Mouse (Mus musculus): Measurements from ENCODE around the gene Ccdc163.

The Ccdc163 gene

GRCm38 (mm10) chr4:116703804-116704203, 4.5 kb upstream of the Ccdc163 start:
- DNase-seq (ENCODE audit: low spot score): no peak

DNA sequence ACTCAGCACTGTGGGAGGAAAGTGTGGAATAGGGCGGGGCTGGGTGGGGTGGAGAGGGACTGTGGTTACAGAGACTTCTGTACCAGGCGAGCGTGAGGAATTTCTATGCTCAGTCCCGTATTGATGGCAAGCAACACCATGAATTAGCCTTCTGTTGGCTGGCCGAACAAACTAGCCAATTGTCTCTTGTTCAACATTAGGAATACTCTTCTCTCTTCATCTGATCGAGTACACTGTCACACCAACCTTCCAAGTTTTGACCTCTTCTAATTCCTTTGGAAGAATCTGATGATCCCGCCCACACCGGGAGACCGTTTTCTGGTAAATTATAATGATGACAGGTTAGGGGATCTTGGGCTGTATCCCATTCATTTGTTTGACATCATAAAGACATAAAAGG, 643 bp upstream of the Ccdc163 start:
- DNase-seq (ENCODE audit: low spot score): no peak

DNA sequence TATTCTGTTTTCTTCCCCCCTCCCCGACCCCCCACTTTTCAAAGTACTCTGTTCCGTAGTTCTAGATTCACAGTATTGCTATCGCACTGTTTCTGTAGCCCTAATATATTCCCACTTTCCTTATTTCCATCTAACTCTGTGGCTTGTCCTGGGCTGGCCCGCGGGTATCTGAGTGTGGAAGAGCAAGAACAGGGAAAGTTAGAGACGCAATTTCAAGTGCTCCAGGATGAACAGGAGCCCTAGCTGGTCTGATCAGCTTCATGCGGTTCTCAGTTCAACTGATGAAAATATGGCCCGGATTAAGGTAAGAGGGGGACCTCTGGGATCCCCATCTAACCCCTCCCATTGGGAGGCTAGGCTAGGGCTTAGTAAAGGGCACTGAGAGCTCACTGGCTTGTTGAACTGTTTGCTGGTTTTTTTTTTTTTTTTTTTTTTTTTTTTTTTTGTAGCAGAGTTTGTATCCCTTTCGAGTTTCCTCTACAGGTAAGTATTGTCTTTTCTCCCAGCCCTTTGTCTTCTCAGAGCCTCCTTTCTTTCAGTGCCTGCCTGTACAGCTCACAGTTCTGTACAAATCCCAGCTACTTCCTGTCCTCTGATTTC, 582 bp downstream of the Ccdc163 start:
- DNase-seq (ENCODE audit: low spot score): no peak

- no peak for DNase-seq (ENCODE audit: low spot score)
Measured at GRCm38 (mm10) chr4:116710154-116710553, 1.8 kb downstream of the Ccdc163 start.

GRCm38 (mm10) chr4:116712536-116712935, 4.2 kb downstream of the Ccdc163 start:
- DNase-seq (ENCODE audit: low spot score): no peak

DNA sequence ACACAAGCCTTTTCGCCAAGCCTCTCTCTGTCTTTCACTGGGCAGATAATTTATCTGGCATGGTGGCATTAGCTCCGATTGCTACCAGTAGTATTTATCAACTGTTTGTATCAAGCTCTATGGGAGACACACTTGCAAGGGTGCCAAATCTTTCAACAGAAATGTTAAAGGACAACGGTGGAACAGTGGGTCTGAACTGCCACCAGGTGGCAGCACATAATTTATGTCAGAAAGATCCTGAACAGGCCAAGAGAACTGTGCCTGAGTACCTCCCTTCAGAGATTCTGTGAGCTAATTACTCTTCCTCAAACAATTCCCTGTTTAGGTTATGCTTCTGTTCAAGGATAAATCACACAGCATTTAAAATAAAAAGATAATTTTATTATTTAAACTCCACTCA, 11.1 kb downstream of the Ccdc163 start:
- peak; percentile 68 for DNase-seq (ENCODE audit: low spot score)

DNA sequence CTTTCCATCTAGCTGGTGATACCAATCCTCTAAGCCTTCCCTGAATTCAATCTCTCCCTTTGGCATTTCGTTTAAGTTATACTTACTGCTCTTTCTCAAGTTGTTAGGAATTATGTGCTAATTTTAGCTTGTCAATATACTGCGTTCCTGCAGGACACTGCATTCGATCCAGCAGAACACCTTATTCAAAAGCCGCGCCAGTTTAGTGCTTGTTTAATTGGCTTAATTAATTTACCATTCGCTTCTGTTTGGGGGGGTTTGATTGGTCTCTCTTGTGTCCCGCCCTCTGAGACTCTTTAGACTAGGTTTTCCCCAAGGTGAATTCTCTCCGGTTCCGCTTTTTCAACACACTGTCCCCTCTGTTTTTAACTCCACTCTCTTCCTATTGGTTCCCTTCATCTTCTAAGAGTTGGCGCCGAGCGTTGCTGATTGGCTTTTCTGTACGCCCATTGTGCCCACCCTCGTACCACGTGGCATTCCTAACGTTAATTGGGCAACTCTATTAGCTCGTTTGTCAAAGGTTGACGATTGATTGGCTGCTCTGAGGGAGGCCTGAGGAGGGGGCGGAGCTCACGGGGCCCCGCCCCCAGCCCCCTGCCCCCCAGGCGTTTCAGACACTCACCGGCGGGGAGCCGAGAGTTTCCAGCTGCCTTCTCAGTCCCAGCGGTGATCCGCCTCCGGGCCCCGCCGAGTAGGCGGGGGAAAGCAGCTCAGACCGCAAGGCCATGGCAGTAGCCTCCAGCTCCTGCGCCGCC, 12.2 kb downstream of the Ccdc163 start, which contains the start of gene Tesk2:
Tesk2 (plus strand) TSS at position 606 of the 755 bp plus-strand sequence.
- peak; percentile 97 for DNase-seq (ENCODE audit: low spot score)

DNA sequence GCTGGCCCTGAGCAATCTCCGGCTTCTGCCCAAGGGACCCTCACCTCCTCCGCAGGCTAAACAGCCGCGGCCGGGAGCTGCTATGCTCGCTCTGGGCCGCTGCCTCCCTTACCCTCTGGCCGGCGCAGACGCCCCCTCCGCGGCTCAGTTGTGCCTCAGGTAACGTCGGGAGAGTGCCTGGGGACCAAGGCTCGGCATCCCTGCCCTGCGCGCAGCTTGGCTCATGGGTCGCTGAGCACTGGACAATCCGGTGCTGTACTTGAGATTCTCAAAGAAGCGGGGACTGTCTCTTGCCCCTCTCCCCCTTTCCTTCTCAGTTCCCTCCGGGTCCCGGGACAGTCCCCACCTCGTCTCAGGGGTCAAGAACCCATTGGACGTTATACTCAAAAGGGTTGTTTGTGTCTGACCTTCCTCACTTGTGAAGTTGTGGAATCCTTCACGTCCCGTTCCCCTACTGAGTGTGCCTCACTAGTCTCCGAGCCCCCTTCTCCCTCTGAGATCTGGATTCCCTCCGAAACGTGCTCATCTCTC, 12.9 kb downstream of the Ccdc163 start:
- DNase-seq (ENCODE audit: low spot score): no peak

DNA sequence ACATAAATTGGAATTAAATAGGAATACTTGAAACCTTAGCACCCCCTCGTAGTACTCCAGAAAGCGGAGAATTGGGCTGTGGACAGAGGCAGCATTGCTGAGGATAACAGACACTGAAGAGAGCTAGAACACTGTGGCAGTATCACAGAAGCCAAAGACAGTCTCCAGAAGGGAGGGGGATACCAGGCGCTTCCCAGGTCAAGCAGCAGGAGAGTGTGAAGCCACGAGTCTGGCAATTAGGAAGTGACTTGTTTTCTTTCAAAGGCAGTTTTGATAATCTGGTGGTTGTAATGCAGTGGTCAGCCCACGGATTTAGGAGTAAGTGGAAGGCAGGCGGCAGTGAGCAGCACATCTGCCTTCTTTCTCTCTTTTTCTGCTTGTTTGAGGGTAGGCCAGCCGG, 13.9 kb downstream of the Ccdc163 start:
- DNase-seq (ENCODE audit: low spot score): no peak

GRCm38 (mm10) chr4:116725444-116725843, 17.1 kb downstream of the Ccdc163 start:
- no peak for DNase-seq (ENCODE audit: low spot score)

GRCm38 (mm10) chr4:116727401-116727800, 19.1 kb downstream of the Ccdc163 start:
- no peak for DNase-seq (ENCODE audit: low spot score)

DNA sequence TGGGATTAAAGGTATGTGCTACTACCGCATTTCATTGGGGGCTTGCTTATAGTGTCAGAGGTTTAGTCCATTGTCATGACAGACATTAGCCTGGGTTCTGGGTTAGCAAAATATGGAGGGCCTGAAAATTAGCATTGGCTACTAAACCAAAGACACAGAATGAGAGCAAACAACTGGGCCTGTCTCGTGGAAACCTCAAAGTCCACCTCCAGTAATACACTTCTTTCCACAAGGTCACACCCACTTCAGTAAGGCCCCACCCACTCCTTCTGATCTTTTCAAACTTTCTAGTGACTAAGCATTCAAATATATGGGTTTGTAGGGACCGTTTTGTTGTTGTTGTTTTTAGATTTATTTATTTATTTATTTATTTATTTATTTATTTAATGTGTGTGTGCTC, 21.2 kb downstream of the Ccdc163 start:
- DNase-seq (ENCODE audit: low spot score): no peak

- no peak for DNase-seq (ENCODE audit: low spot score)
Measured at GRCm38 (mm10) chr4:116731077-116731476, 22.8 kb downstream of the Ccdc163 start.

DNA sequence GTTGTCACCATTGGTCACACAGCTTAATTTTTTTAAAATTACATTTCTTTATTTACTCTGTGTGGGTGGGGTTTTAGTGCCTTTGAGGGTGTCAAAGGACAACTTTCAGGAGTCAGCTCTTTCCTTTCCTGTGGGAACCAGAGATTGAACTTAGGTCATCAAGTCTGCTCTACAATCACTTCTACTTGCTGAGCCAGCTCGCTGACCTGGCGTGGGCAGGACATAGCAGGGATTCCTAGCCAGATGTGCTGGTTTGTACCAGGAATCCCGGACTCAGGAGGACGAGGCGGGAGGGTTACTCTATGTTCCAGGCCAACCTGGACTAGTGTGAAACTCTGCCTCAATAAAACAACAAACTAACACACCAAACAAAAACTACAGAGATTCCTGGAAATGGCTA, 24.0 kb downstream of the Ccdc163 start:
- DNase-seq (ENCODE audit: low spot score): no peak

DNA sequence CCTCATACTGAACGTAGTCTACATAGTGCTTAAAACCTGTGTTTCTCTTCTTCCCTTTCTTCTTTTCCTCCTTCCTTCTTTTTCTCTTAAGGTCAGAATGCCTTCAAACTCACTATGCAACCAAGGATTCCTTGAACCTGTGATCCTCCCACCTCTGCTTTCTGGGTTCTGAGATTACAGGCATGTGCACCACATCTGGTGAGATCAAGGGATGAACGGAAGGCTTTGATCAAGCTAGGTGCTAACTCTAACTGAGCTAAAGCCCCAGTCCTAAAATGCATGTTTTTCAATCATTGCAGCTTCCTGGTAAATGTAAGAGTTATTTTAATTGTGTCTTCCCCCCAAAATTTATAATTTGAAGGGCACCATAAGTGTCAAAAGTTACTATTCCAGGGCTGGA, 26.7 kb downstream of the Ccdc163 start:
- DNase-seq (ENCODE audit: low spot score): no peak

DNA sequence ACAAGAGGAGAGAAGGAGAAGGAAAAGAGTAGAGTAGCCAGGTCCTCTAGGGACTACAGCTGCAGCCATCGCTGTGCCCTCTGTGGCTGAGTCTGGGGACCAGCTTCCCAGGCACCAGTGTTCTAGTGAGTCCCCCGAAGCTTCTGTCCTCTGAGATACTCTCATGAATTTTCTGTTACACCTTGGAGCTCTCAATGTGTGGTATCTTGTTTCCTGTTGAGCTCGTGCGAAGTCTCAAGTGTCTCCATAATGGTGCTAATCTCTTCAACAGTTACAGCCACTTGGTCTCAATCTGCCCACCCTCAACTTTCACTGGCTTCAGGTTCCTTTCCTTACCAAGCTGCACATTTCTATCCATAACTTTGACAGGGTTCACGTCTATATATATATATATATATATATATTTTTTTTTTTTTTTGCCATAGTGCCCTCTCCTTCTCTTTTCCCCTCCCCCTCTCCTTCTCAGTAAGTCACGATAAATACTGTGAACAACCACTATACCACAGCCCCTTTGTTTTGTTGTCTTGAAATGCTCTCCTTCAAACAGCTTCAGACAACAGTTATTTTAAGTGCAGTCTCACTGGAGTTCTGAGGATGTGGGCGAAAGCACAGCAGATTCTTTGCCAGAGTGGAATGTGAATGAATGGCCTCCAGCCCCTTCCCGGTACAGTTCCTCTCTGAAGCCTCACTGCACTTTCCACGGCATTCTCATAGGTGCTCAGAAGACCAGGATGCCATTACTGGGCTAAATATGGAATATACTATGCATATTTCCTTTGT, 30.9 kb downstream of the Ccdc163 start:
- no peak for DNase-seq (ENCODE audit: low spot score)

DNA sequence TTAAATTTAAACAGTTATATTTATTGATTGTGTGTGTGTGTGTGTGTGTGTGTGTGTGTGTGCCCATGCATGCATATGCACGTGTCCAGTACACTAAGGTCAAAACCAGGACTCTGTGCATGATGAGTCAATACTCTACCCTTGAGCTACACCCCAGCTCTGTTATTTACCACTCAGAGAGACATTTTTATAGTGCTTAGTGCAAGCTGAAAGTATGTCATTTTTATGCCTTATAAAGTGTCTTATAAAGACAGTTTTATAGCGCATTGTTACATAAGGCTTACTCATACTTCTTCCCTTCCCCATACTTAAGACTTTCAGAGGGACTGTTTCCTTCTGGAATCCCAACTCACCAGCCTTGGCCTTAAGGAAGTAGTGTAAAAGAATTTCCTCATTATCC, 41.4 kb downstream of the Ccdc163 start:
- DNase-seq (ENCODE audit: low spot score): no peak

DNA sequence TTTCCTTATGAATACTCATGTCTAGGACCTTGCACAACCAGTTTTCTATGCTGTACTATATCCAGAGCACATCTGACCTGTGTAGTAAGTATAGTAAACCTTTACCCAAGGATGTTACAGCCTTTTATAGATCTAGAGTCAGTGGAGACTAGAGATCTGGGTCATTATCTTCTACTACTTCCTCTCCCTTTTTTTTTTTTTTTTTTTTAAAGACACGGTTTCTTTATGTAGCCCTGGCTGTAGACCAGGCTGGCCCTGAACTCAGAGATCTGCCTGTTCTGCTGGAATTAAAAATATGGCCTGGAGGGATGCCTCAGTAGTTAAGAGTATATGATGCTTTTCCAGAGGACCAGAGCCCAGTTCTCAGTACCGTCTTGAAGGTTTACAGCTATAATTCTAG, 53.6 kb downstream of the Ccdc163 start:
- DNase-seq (ENCODE audit: low spot score): no peak

DNA sequence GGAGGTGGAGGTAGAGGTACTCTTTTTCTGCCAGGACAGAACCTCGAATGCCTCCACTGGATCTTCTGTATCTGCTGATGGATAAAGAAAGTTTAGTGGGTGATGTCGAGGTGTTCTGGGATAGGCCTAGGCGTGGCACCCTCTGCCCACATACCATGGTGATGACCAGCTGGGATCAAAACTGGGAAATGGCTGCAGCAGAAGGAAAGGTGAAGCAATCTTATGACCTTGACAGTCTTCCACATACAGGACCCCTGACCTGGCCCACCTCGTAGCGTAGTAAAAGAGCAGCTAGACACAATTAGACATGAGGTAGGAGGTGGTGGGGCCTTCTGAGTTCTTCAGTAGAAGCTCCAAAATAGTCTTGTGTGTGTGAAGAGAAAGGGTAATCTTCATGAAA, 55.7 kb downstream of the Ccdc163 start:
- no peak for DNase-seq (ENCODE audit: low spot score)

DNA sequence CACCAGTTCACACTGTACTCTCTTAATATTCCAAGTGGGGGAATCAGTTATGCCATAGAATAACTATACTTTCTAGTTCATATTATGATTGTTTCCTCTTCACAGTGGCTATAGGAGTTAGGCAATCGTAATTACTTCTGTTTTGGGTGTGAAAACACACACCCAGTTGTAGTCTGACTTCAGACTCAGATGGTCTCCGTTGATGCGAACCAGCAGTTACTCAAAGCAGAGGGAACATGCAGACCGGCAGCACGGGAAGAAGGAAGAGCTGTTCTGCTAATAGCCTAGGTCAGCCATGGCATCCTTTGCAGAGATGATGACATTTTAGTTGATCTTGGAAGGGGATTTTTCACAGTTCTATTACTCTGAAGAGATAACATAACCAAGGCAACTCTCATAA, 60.2 kb downstream of the Ccdc163 start:
- no peak for DNase-seq (ENCODE audit: low spot score)

DNA sequence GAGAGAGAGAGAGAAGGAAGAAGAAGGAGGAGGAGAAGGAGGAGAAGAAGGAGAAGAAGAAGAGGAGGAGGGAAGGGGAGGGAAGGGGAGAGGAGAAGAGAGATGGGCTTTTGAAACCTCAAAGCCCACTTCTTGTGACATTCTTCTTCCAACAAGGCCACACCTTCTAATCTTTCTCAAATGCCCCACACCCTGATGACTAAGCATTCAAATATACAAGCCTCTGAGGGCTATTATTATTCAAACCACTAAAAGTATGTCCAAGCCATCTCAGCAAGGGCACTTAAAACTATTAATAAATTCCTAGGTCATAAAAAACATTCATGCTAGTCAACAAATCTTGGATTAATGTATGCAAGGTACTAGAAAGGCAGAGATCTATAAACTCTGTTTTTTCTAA, 60.8 kb downstream of the Ccdc163 start:
- DNase-seq (ENCODE audit: low spot score): no peak

GRCm38 (mm10) chr4:116776391-116776790, 68.1 kb downstream of the Ccdc163 start:
- no peak for DNase-seq (ENCODE audit: low spot score)

GRCm38 (mm10) chr4:116777079-116777478, 68.8 kb downstream of the Ccdc163 start:
- no peak for DNase-seq (ENCODE audit: low spot score)

Data from left cerebral cortex, adult 11 months (tissue).